Mouse (Mus musculus) macrophage (primary cell): ENCODE measurements around the gene Ccdc150. TPM values are rescaled to one million over a fixed set of nuclear protein-coding genes. Genes with fewer than 3 reads are reported as not detected.
A peak's percentile ranks its signal among the peaks of the same experiment; 100 is the strongest.

Experiments
- H3K27ac ChIP-seq: fragments of 350-480 bp; formaldehyde crosslinking; 2 replicates; pipeline ENCODE4 v1.9.0; 2021
- H3K36me3 ChIP-seq: fragments of 350-480 bp; formaldehyde crosslinking; 2 replicates; pipeline ENCODE4 v1.9.0; 2021; ENCODE audit errors: inconsistent target
- H3K4me3 ChIP-seq: fragments of 350-480 bp; formaldehyde crosslinking; 2 replicates; pipeline ENCODE4 v1.9.0; 2021; ENCODE audit errors: inconsistent target
- H3K79me2 ChIP-seq: fragments of 350-480 bp; formaldehyde crosslinking; 2 replicates; pipeline ENCODE4 v1.9.0; 2021; ENCODE audit errors: inconsistent target
- WGBS: methylation state at CpG from one replicate; pipeline ENCODE4 v1.1.7; 2026; ENCODE audit warnings: inconsistent platforms; ENCODE audit not compliant: missing documents; 5-methylcytosine and 5-hydroxymethylcytosine counted together
- polyA plus RNA-seq: library from polyadenylated mRNA; stranded (reverse); fragments of 250-400 nt; gene quantifications from 3 replicates; pipeline ENCODE4 v1.2.4, GENCODE M21; 2018; ENCODE audit warnings: inconsistent platforms
- total RNA-seq, 78 experiments: library from RNA; depleted of rRNA; stranded (reverse); fragments of 250-400 nt; gene quantifications; 1 replicate in 9 of 78; 2 replicates in 24 of 78; 3 replicates in 43 of 78; 4 replicates in 2 of 78; pipeline ENCODE4 v1.2.4; 2018; ENCODE audit warnings: inconsistent platforms in 56 of 78

Ccdc150 gene
- under 1 TPM in 7 of 26 experiments, not detected in 19; 0.13 to 0.46 (median 0.26) TPM for total RNA-seq (2018; cell fraction: chromatin; rRNA removed)
- total RNA-seq (2018; cell fraction: cytosol; rRNA removed), result under 1 TPM in 2 of 26 experiments, not detected in 24; 0.03 to 0.04 TPM
- under 1 TPM in 1 of 26 experiments, not detected in 25; 0.40 TPM for total RNA-seq (2018; cell fraction: nucleus; rRNA removed)
- not detected in 3 replicates for polyA plus RNA-seq

- 25% methylated on average over 32 of the region's 33 CpGs for WGBS
- Histone ChIP-seq H3K36me3 (no peaks in the 10 kb centered on the region), H3K79me2 (no peaks in the 10 kb centered on the region), H3K27ac (no peak within 1 kb of the TSS), H3K4me3 (peak within 1 kb of the TSS; percentile 59)
Observed at GRCm38 (mm10) chr1:54250158-54250866, at the start of gene Ccdc150. Gene Ccdc150, plus strand, starts transcription at chr1:54250683.

DNA sequence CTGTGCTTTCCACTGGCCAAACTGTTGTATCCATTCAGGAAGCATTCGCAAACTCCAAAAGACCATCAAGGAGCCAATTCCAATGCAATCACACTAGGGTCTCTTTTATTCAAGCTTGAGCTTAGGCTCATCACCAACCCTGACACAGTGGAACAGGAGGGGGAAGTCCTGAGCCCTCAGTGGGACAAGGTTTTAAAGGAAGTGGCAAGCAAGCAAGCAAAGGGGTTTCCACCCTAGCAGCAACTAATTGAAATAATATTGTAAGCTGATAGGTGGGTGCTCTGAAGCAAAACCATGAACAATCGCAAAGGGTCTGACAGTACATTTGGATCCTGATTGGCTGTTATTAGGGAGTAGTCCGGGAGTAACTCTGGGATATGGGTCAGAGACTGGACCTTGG lies 30.2 kb upstream of the Ccdc150 start:
- no peak overlapping the region for H3K4me3 ChIP-seq
- 95% methylated on average over 3 of the region's 3 CpGs for WGBS
- H3K27ac ChIP-seq, result no peak overlapping the region
- H3K36me3 ChIP-seq, result no peaks in the 10 kb centered on the region
- no peaks in the 10 kb centered on the region for H3K79me2 ChIP-seq

DNA sequence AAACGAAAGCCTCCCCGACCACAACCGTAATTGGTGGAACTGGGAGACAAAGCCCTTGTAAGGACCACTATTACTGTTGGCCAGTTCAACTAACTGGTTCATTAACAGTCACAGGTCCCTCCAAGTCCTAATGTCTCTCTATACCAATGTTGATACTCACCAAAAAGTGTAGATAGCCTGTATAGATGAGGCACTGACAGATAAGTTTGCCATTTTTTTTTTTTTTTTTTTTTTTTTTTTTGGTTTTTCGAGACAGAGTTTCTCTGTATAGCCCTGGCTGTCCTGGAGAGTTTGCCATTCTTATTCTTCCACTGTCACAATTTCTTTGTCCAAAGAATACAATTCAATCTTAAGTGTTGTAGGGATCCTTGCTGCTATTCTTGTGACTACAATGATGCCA lies 7.8 kb upstream of the Ccdc150 start:
- Histone ChIP-seq H3K79me2 (no peaks in the 10 kb centered on the region), H3K27ac (no peak overlapping the region), H3K36me3 (no peaks in the 10 kb centered on the region), H3K4me3 (no peak overlapping the region)
- 82% methylated on average over 4 of the region's 4 CpGs for WGBS

GRCm38 (mm10) chr1:54275552-54275951 lies 25.1 kb downstream of the Ccdc150 start:
- Histone ChIP-seq H3K4me3 (no peak overlapping the region), H3K36me3 (no peaks in the 10 kb centered on the region), H3K27ac (no peak overlapping the region), H3K79me2 (no peaks in the 10 kb centered on the region)
- 84% methylated on average over 3 of the region's 3 CpGs for WGBS

- 0% methylated on average over 1 of the region's 1 CpGs for WGBS
- no peaks in the 10 kb centered on the region for H3K79me2 ChIP-seq
- H3K36me3 ChIP-seq, result no peaks in the 10 kb centered on the region
- no peak overlapping the region for H3K4me3 ChIP-seq
- no peak overlapping the region for H3K27ac ChIP-seq
Observed at GRCm38 (mm10) chr1:54279628-54280027, 29.1 kb downstream of the Ccdc150 start.

DNA sequence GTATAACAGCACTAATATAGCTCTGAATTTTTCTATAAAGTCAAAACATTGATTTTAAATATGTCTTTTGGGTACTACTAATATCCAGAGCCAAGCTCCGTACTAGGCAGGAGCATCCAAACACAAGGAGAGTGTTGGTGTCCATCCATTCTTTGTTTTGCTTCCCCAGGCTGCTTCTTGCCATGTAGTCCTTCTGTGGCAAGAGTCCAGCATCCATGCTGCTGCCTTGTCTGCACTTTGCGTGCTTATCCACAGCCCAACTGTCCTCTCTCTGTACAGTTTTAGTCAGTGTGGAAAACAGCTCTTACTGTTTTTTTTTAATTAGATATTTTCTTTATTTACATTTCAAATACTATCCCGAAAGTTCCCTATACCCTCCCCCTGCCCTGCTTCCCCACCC lies 30.2 kb downstream of the Ccdc150 start:
- no peak overlapping the region for H3K4me3 ChIP-seq
- H3K79me2 ChIP-seq, result no peaks in the 10 kb centered on the region
- H3K27ac ChIP-seq, result no peak overlapping the region
- H3K36me3 ChIP-seq, result no peaks in the 10 kb centered on the region
- 97% methylated on average over 3 of the region's 3 CpGs for WGBS

DNA sequence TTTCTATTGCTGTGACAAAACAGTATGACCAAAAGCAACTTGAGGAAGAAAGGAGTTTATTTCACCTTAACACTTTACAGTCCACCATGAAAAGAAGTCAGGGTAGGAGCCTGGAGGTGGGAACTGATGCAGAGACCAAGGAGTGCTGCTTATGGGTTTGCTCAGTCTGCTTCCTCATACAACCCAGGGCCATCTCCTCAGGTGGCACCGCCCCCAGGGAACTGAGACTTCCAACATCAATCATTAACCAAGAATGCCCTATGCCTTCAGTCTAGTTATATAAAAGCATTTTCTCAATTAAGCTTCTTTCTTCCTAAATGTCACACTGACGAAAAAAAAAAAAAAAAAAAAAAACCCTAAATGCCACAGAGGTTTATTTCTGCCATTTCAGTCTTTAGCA lies 55.9 kb downstream of the Ccdc150 start:
- Histone ChIP-seq H3K4me3 (no peak overlapping the region), H3K79me2 (no peaks in the 10 kb centered on the region), H3K36me3 (no peaks in the 10 kb centered on the region), H3K27ac (no peak overlapping the region)
- WGBS, result 94% methylated on average over 2 of the region's 2 CpGs

DNA sequence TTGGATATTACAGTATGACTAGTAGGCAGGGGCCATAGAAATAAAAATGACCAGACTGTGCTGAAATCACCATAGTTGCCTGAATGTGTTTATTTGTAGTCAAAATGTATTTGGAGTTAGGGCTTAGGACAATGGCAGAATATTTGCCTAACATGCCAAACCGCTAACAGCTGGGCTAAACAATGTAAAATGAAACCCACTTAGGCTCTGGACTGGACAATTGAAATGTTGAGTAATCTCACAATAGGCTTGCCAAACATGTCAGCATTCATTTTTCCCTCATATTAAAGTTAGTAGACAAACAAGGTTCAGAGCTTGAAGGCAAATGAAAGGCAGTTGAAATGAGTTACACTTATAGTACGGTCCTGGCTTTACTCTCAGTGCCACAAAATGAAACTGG lies 76.2 kb downstream of the Ccdc150 start:
- no peak overlapping the region for H3K27ac ChIP-seq
- 95% methylated on average over 2 of the region's 2 CpGs for WGBS
- no peaks in the 10 kb centered on the region for H3K79me2 ChIP-seq
- H3K36me3 ChIP-seq, result no peaks in the 10 kb centered on the region
- no peak overlapping the region for H3K4me3 ChIP-seq

DNA sequence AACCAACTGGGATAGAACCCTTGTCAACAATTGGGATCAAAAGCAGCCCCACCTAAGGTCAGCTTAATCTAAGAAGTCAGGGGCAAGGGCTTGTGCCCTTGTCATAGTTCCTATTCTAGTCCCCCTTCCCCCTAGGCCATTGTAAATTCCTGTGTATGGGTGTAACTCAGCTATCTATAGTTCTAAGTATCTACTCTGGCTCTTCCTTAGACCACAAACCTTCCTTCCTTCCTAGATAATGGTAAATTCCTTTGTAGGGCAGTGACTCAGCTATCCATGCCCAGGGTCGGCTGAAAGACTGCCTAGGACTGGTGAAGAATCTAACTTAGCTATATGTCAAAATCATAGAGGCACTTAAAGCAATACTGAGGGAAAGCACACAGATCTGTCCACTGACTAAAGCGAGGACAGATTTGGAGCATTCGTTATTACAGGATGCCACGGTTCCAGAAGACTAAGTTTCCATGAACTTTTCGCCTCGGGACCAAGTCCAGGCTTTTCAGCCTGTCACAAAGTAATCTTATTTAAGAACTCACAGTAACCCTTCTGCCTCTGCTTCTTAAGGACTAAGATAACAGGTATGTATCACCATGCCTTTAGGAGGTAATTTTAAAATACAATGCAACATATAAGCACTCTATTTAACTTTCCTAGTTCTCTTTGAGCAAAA lies 77.5 kb downstream of the Ccdc150 start:
- H3K27ac ChIP-seq, result no peak overlapping the region
- H3K4me3 ChIP-seq, result no peak overlapping the region
- H3K79me2 ChIP-seq, result no peaks in the 10 kb centered on the region
- 93% methylated on average over 6 of the region's 6 CpGs for WGBS
- no peaks in the 10 kb centered on the region for H3K36me3 ChIP-seq

DNA sequence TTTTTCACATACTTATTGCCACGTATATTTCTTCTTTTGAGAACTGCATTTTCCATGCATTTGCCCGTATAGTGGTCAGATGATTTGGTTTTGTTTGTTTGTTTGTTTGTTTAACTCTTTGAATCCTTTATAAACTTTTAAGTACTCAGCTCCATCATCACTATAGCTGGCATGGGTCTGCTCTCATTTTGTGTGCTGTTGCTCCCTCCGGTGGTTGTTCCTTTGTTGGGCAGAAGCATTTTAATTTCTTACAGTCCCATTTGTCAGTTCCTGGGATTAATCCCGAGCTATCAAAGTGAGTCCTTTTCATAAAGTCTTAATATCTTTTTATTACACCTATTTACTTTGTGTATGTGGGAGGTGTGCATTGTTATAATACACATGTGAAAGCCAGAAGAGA lies 82.5 kb downstream of the Ccdc150 start:
- H3K79me2 ChIP-seq, result no peaks in the 10 kb centered on the region
- 74% methylated on average over 4 of the region's 4 CpGs for WGBS
- H3K36me3 ChIP-seq, result no peaks in the 10 kb centered on the region
- no peak overlapping the region for H3K27ac ChIP-seq
- no peak overlapping the region for H3K4me3 ChIP-seq

DNA sequence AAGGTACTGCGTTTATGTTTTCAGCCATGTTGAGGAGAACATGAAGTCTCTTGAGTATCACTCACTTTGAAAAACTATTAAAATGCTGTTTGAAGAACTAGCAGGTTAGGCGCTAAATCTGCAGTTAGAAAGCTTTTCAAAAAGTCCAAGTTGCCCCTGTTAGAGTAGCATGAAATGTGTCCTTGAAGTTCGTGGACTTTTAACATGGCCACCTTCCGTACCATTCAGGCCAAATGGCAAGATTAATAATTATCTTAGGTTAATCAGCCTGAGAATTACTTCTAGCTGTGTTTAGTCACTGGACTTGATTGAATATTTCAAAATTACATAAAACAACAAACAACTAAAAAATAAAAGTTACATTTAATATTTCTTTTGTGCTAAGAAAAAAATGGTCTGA lies 104.3 kb downstream of the Ccdc150 start:
- H3K79me2 ChIP-seq, result no peaks in the 10 kb centered on the region
- H3K27ac ChIP-seq, result no peak overlapping the region

DNA sequence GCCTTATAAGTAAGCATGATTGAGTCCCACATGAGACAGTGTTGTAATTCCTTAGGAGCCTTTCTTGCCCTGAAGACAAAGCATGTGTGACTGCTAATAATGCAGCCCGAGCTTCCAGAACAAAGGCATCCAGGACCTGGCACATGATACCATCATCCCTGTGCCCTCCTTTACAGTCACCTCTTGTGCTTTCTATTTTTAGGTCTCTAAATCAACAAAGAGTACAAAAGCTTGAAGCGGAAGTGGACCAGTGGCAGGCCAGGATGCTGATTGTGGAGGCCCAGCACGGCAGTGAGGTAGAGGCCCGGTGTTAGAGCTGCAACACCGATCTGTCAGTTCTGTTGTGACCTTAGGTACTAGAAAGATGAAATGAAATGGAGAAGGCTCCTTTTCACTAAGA lies 105.0 kb downstream of the Ccdc150 start:
- no peaks in the 10 kb centered on the region for H3K79me2 ChIP-seq
- 37% methylated on average over 5 of the region's 5 CpGs for whole genome bisulfite sequencing
- H3K27ac ChIP-seq, result no peak overlapping the region
- no peak overlapping the region for H3K4me3 ChIP-seq
- no peaks in the 10 kb centered on the region for H3K36me3 ChIP-seq

More for the DNA sequence above, 104.3 kb downstream of the Ccdc150 start:
- Histone ChIP-seq H3K36me3 (no peaks in the 10 kb centered on the region), H3K4me3 (no peak overlapping the region)
- 94% methylated on average over 4 of the region's 4 CpGs for WGBS

GRCm38 (mm10) chr1:54356566-54356965 lies 106.1 kb downstream of the Ccdc150 start:
- H3K36me3 ChIP-seq, result no peaks in the 10 kb centered on the region
- no peak overlapping the region for H3K4me3 ChIP-seq
- no peak overlapping the region for H3K27ac ChIP-seq
- WGBS, result 91% methylated on average over 6 of the region's 6 CpGs
- H3K79me2 ChIP-seq, result no peaks in the 10 kb centered on the region

DNA sequence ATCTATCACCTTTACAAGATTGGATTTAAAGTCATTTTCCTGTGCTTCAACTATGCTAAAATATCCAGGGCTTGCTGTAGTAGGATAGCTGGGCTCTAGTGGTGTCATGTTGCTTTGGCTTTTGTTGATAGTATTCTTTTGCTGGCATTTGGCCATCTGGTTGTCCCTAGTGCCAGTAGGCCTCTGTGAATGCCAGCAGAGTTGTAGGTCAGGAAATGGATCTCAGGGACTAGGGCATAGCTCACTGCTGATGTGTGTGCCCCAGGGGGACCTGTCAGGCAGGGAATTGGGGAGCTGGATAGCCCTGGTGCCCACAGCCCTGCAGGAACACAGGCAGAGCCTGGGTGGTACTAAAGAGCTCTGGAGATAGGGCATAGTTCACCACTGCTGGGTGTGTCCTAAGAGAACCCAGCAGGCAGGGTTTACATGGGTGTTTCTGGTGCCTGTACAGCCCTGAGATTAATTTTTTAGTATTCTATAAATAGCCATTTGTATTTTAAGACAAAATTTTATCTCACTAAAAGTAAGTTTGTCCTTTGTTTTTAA lies 127.1 kb downstream of the Ccdc150 start:
- no peaks in the 10 kb centered on the region for H3K36me3 ChIP-seq
- no peaks in the 10 kb centered on the region for H3K79me2 ChIP-seq
- H3K4me3 ChIP-seq, result no peak overlapping the region
- no peak overlapping the region for H3K27ac ChIP-seq
